Mouse (Mus musculus) embryonic facial prominence, embryonic 14.5 days (tissue): ENCODE results near the gene Galnt7. TPM values are rescaled to one million over a fixed set of nuclear protein-coding genes. Genes with fewer than 3 reads are reported as not detected.

ENCODE experiments used
- ATAC-seq: fragments of 200-750 bp; cut with Nextera tagmentation; 2 replicates; pipeline ENCODE4 v1.8.0; 2017; ENCODE audit warnings: low read depth, moderate number of reproducible peaks, moderate TSS enrichment
- DNase-seq: peaks from one replicate; pipeline ENCODE4 v3.0.0-alpha.2; 2015; ENCODE audit warnings: low spot score
- H3K27ac ChIP-seq: fragments of 300-500 bp; sonication (generic); replicated peaks from 2 replicates; pipeline ENCODE4 v1.5.1; 2014; ENCODE audit warnings: low read depth, mild to moderate bottlenecking, low read length, moderate library complexity
- H3K27me3 ChIP-seq: fragments of 300-500 bp; sonication (generic); replicated peaks from 2 replicates; pipeline ENCODE4 v1.6.1; 2014; ENCODE audit warnings: low read length; ENCODE audit not compliant: control insufficient read depth, insufficient read depth
- H3K36me3 ChIP-seq: fragments of 300-500 bp; sonication (generic); 2 replicates; pipeline ENCODE4 v1.6.1; 2014; ENCODE audit warnings: low read length, mixed read lengths; ENCODE audit not compliant: control insufficient read depth, insufficient read depth
- H3K4me1 ChIP-seq: fragments of 300-500 bp; sonication (generic); 2 replicates; pipeline ENCODE4 v1.6.1; 2014; ENCODE audit warnings: antibody characterized with exemption, low read length; ENCODE audit not compliant: control insufficient read depth, insufficient read depth
- H3K4me2 ChIP-seq: fragments of 300-500 bp; sonication (generic); 2 replicates; pipeline ENCODE4 v1.6.1; 2014; ENCODE audit warnings: low read depth, mild to moderate bottlenecking, low read length, moderate library complexity, mixed read lengths
- H3K4me3 ChIP-seq: fragments of 300-500 bp; sonication (generic); 2 replicates; pipeline ENCODE4 v1.5.1; 2014; ENCODE audit warnings: low read depth, mild to moderate bottlenecking, low read length
- H3K9ac ChIP-seq: fragments of 300-500 bp; sonication (generic); 2 replicates; pipeline ENCODE4 v1.6.1; 2014; ENCODE audit warnings: low read depth, mild to moderate bottlenecking, low read length, moderate library complexity, mixed read lengths
- H3K9me3 ChIP-seq: fragments of 300-500 bp; sonication (generic); 2 replicates; pipeline ENCODE4 v1.6.1; 2016; ENCODE audit warnings: low read length; ENCODE audit not compliant: control insufficient read depth
- WGBS: fragments of 180-500 bp; shearing (Covaris S2); extraction: QIAGEN DNeasy Blood & Tissue Kit; methylation state at CpG from one replicate; pipeline ENCODE4 v1.1.7; 2014; 5-methylcytosine and 5-hydroxymethylcytosine counted together
- polyA plus RNA-seq: library from polyadenylated mRNA; unstranded; fragments of >200 nt; fragmentation: Nextera tagmentation; extraction: Ambion mirVana; gene quantifications from 2 replicates; pipeline ENCODE4 v1.2.1, GENCODE M21; 2014

The Galnt7 gene
- polyA plus RNA-seq, 1 experiment from 2014 or later = 14.1 TPM

DNA sequence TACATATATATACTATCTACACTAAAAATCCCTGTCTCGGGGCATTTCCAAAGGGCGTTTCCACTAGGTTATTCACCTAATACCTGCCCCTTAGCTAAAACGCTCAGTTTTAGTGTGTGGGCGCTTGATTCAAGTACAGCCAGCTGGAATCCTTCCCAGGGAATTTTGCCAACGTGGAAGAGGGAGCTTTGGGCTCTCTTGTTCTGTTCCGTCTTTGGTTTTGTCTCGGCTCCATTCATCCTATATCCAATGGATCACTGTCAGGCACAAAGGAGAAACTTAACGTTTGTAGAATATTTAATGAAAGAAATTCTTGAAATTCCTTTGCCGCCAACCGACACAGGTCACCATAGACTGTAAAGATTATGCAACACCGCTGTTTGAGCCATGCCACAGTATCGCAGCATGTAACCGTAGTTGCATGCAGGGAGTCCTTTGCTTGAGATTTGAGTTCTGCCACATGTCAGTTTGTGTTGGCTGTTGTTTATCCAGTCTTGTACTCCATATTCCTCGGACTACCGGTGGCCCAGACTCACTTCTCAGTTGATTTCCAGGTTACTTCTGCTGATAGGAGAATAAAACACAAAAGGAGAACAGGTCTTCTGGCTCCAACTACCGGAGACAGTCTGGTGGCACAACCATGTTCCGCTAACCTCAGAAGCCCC, 153.9 kb downstream of the Galnt7 start:
- peak; percentile 86 for ATAC-seq
- H3K27ac ChIP-seq = no peak overlapping the region

GRCm38 (mm10) chr8:57498494-57498846, 154.4 kb downstream of the Galnt7 start:
- H3K27ac ChIP-seq = no peak overlapping the region; the same call in 1 of the 2 replicates
- peaks cover 7% of the 10 kb centered on the region for H3K4me1 ChIP-seq
- H3K27me3 ChIP-seq = no peaks in the 10 kb centered on the region
- H3K4me2 ChIP-seq = peak overlapping the region; percentile 32; the same call in 1 of the 2 replicates
- 34% methylated on average over 8 of the region's 8 CpGs for WGBS
- peak overlapping the region; percentile 2; the same call in 1 of the 2 replicates for H3K4me3 ChIP-seq
- ATAC-seq = no peak
- H3K36me3 ChIP-seq = no peaks in the 10 kb centered on the region
- no peak overlapping the region for H3K9ac ChIP-seq
- DNase-seq = no peak
- H3K9me3 ChIP-seq = no peaks in the 10 kb centered on the region

More for the DNA sequence above, 153.9 kb downstream of the Galnt7 start:
- WGBS = 44% methylated on average over 17 of the region's 17 CpGs
- no peaks in the 10 kb centered on the region for H3K27me3 ChIP-seq
- peaks cover 7% of the 10 kb centered on the region for H3K4me1 ChIP-seq
- H3K4me2 ChIP-seq = peak overlapping the region; percentile 32
- no peaks in the 10 kb centered on the region for H3K36me3 ChIP-seq
- no peaks in the 10 kb centered on the region for H3K9me3 ChIP-seq
- peak overlapping the region; percentile 2; the same call in 1 of the 2 replicates for H3K4me3 ChIP-seq
- no peak overlapping the region for H3K9ac ChIP-seq
- peak; percentile 78 for DNase-seq

- Histone ChIP-seq H3K36me3 (no peaks in the 10 kb centered on the region), H3K27me3 (no peaks in the 10 kb centered on the region), H3K4me2 (no peak overlapping the region), H3K4me1 (no peaks in the 10 kb centered on the region), H3K9ac (no peak overlapping the region), H3K4me3 (no peak overlapping the region), H3K9me3 (no peaks in the 10 kb centered on the region), H3K27ac (no peak overlapping the region)
- WGBS = 85% methylated on average over 4 of the region's 4 CpGs
- DNase-seq (peak; percentile 63), ATAC-seq (no peak)
Measured at GRCm38 (mm10) chr8:57491873-57492272, 161.0 kb downstream of the Galnt7 start.

DNA sequence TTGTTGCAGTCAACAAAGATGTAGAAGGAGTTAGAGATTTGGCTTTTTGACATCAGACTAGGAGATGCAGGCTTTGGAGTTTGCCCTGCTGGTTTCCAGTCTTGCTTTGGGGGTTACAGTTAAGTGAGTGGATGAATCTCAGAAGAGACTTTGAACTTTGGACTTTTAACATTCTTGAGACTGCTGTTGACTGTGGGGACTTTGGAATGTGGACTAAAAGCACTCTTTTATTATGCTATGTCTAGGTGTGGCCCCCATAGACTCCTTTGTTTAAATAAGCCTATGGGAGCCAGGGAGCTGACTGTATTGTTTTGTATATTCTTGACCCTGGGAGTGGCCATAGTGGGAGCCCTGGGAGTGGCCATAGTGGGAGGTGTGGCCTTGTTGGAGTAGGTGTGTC, 162.9 kb downstream of the Galnt7 start:
- no peaks in the 10 kb centered on the region for H3K36me3 ChIP-seq
- no peak overlapping the region for H3K4me2 ChIP-seq
- H3K4me3 ChIP-seq = no peak overlapping the region
- H3K27me3 ChIP-seq = no peaks in the 10 kb centered on the region
- DNase-seq (no peak), ATAC-seq (no peak)
- H3K9ac ChIP-seq = no peak overlapping the region
- H3K9me3 ChIP-seq = no peaks in the 10 kb centered on the region
- H3K4me1 ChIP-seq = 0 out of 2 replicates have a peak, but pooled peaks cover 3% of the 10 kb centered on the region
- H3K27ac ChIP-seq = no peak overlapping the region

GRCm38 (mm10) chr8:57489366-57489765, 163.5 kb downstream of the Galnt7 start:
- Histone ChIP-seq H3K4me1 (0 out of 2 replicates have a peak, but pooled peaks cover 3% of the 10 kb centered on the region), H3K4me3 (no peak overlapping the region), H3K9ac (no peak overlapping the region), H3K27ac (no peak overlapping the region), H3K27me3 (no peaks in the 10 kb centered on the region), H3K9me3 (no peaks in the 10 kb centered on the region), H3K36me3 (no peaks in the 10 kb centered on the region), H3K4me2 (no peak overlapping the region)
- DNase-seq (no peak), ATAC-seq (no peak)
- WGBS = 85% methylated on average over 1 of the region's 1 CpGs

DNA sequence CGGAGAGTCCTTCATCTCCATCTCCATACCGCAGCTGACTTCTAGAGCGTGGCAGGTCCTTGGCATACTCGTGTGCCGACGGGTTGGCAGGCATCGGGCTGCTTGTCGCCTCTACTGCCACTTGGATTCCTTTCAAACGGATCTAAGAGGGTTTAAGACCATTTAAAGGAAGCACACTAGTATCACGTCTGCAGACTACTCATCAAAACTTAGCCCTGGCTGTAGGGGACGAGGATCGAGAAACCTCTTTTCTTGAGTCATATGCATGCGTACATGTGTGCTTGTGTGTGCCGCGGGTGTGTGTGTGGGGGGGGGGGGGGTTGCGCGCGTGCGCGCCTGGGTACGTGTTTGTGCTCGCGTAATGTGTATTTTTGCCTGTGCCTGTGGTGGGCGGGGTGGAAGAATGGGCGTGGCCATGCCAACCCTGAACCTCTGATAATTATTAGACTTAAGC, 164.5 kb downstream of the Galnt7 start:
- Histone ChIP-seq H3K4me2 (peak overlapping the region; percentile 88), H3K4me3 (peak overlapping the region; percentile 92), H3K9me3 (no peaks in the 10 kb centered on the region), H3K4me1 (0 out of 2 replicates have a peak, but pooled peaks cover 3% of the 10 kb centered on the region), H3K27ac (peak overlapping the region; percentile 95), H3K9ac (peak overlapping the region; percentile 72), H3K27me3 (no peaks in the 10 kb centered on the region), H3K36me3 (peaks cover 4% of the 10 kb centered on the region; the same call in 1 of the 2 replicates)
- WGBS = under 1% methylated on average over 25 of the region's 25 CpGs
- DNase-seq = peak; percentile 78
- ATAC-seq = peak; percentile 19; the same call in 1 of the 2 replicates

- Histone ChIP-seq H3K9ac (peak within 1 kb of the TSS; percentile 89), H3K36me3 (peaks cover 8% of the 10 kb centered on the region), H3K4me3 (peak within 1 kb of the TSS; percentile 92), H3K27me3 (no peaks in the 10 kb centered on the region), H3K4me1 (0 out of 2 replicates have a peak, but pooled peaks cover 3% of the 10 kb centered on the region), H3K9me3 (no peaks in the 10 kb centered on the region), H3K4me2 (peak within 1 kb of the TSS; percentile 88), H3K27ac (peak within 1 kb of the TSS; percentile 95)
- 1% methylated on average over 40 of the region's 66 CpGs for WGBS
- ATAC-seq (peak; percentile 97), DNase-seq (peak; percentile 99)
Measured at GRCm38 (mm10) chr8:57487441-57488155, 165.2 kb downstream of the Galnt7 start, which contains the start of gene Sap30. Gene Sap30, minus strand, starts transcription at chr8:57487860.

DNA sequence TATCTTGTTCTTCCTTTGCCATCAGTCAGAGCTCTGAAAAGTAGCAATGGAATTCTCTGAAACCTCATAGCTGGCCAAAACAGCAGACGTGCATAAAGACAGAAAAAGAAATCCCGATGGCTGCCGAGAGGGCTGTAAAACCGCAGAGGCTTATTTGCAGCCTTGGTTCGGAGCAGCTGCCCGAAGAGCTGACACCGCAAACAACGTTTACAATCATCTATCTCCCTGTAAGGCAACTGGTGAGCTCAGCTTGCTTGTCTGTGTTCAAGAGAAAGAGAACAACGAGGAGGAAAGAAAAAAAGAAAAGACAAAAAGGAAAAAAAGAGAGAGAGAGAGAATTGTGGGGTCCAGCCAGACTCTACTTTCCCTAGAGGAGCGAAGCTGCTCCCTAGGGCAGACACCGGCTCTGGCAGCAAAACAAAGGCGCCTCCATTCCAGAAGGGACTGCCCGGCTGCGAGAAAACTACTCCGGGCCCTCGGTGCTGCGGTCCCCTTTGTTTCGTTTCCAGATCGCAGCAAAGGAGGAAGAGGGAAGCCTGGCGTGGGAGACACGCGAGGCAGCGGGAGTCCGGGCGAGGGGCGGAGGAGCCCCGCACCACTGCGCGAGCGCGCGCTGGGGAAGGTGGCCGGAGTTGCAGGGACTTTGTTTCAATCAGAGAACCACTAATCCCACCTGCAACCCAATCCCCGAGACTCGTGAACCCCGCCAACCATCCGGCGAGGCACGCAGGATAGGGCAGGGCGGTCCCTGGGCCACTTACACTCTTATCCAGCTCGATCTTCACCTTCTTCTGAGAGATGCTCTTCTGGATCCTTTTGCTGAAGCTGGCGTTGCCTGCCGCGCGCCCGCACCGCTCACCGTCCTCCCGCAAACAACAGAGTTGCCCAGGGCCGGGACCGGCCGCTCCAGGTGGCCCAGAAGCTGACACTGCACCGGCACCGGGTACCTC, 166.1 kb downstream of the Galnt7 start:
- Histone ChIP-seq H3K9ac (peak overlapping the region; percentile 89), H3K36me3 (peaks cover 15% of the 10 kb centered on the region), H3K27me3 (no peaks in the 10 kb centered on the region), H3K27ac (peak overlapping the region; percentile 95), H3K4me2 (peak overlapping the region; percentile 88), H3K4me1 (0 out of 2 replicates have a peak, but pooled peaks cover 3% of the 10 kb centered on the region), H3K4me3 (peak overlapping the region; percentile 92), H3K9me3 (no peaks in the 10 kb centered on the region)
- DNase-seq = peak; percentile 80
- peak; percentile 50 for ATAC-seq
- WGBS = under 1% methylated on average over 51 of the region's 54 CpGs
